Mouse (Mus musculus) G1E (cell line): ENCODE results near the gene Ubn1.

ENCODE experiments used
- CTCF ChIP-seq: IDR thresholded peaks from 2 replicates; pipeline ENCODE4 v1.5.1; 2012; ENCODE audit warnings: low read depth, low read length, inconsistent platforms, mixed read lengths
- GATA1 ChIP-seq: IDR thresholded peaks from 2 replicates; pipeline ENCODE4 v1.6.1; 2012; ENCODE audit warnings: borderline replicate concordance, low read length, inconsistent platforms, mixed read lengths
- POLR2AphosphoS5 ChIP-seq: IDR thresholded peaks from 2 replicates; pipeline ENCODE4 v1.6.1; 2012; ENCODE audit warnings: low read depth, low read length, inconsistent platforms; ENCODE audit not compliant: insufficient replicate concordance

GRCm38 (mm10) chr16:5058114-5058513, 8.3 kb downstream of the Ubn1 start:
- no peak for TF ChIP-seq CTCF
- TF ChIP-seq GATA1, result no peak
- no peak for TF ChIP-seq POLR2AphosphoS5
